Mouse (Mus musculus): ENCODE results near the gene Polr2m.
"Not testable (repeated sequence)": the region's sequence is repeated elsewhere in the genome, so short reads cannot be mapped to it uniquely, and the experiment has no call there.

Polr2m gene

GRCm38 (mm10) chr9:71485475-71486094 is at the start of gene Polr2m:
Gene Polr2m, minus strand, starts transcription at chr9:71485935.
- ATAC-seq (ENCODE audit: insufficient number of reproducible peaks, low FRiP score, low TSS enrichment) = peak; percentile 92

GRCm38 (mm10) chr9:71535036-71535435 is 49.3 kb upstream of the Polr2m start:
- ATAC-seq (ENCODE audit: insufficient number of reproducible peaks, low FRiP score, low TSS enrichment) = no peak

- no peak for ATAC-seq (ENCODE audit: insufficient number of reproducible peaks, low FRiP score, low TSS enrichment)
Observed at GRCm38 (mm10) chr9:71529960-71530359, 44.2 kb upstream of the Polr2m start.

DNA sequence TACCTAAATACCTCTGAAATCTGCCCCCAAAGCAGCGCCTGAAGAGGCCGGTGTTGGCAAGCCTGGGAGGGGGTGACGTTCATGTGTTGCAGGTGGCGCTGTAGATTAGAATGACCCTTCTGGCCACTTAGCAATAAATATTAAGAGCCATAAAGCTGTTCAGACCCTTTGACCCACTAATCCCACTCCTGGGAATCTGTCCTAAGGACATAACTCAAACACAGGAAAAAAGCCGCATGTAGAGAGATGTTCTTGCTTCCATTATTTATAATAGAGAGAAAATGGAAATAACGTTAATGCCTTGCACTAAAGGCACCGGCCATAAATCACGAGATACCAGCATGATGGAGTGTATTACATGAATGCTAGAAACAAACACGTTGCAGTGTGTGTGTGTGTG is 41.7 kb upstream of the Polr2m start:
- no peak for ATAC-seq (ENCODE audit: insufficient number of reproducible peaks, low FRiP score, low TSS enrichment)

GRCm38 (mm10) chr9:71523901-71524300 is 38.2 kb upstream of the Polr2m start:
- no peak for ATAC-seq (ENCODE audit: insufficient number of reproducible peaks, low FRiP score, low TSS enrichment)

DNA sequence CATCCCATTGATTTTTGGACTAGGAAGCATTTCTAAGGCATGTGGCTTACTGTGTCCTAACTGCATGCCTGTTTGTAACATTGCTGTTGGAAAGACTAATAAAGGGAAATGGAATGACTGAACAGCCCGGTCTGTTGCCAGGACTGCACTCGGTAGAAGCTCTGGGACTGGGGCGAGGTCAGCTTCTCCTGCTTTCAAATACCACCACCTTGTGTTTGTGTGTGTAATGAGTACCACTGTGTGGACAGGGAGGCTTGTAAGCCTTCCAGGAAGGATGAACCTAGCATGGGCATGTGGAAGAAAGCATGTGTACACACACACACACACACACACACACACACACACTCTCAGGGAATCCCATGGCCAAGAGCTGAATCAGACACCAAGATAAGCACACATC is 34.1 kb upstream of the Polr2m start:
- ATAC-seq (ENCODE audit: insufficient number of reproducible peaks, low FRiP score, low TSS enrichment) = no peak

GRCm38 (mm10) chr9:71517487-71517886 is 31.8 kb upstream of the Polr2m start:
- ATAC-seq (ENCODE audit: insufficient number of reproducible peaks, low FRiP score, low TSS enrichment) = no peak

DNA sequence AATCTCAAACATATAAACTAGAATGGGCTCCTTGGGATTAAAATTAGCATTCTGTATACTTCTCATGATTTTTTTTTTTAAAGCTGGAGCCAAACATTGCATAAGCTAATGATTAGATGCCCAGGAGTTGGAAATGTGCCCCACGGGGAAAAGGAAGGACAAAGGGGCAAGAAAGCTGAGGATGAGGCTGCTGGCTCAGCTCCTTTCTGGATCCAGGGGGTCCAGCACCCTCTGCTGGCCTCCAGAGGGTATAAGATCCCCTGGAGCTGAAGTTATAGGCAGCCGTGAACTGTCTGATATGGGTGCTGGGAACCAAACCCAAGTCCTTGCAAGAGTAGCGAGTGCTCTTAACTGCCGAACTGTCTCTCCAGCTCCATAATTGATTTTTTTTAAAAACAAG is 30.1 kb upstream of the Polr2m start:
- ATAC-seq (ENCODE audit: insufficient number of reproducible peaks, low FRiP score, low TSS enrichment) = no peak

GRCm38 (mm10) chr9:71513566-71513965 is 27.8 kb upstream of the Polr2m start:
- no peak for ATAC-seq (ENCODE audit: insufficient number of reproducible peaks, low FRiP score, low TSS enrichment)

GRCm38 (mm10) chr9:71512899-71513298 is 27.2 kb upstream of the Polr2m start:
- ATAC-seq (ENCODE audit: insufficient number of reproducible peaks, low FRiP score, low TSS enrichment) = no peak

- ATAC-seq (ENCODE audit: insufficient number of reproducible peaks, low FRiP score, low TSS enrichment) = no peak
Observed at GRCm38 (mm10) chr9:71498391-71499182, 12.9 kb upstream of the Polr2m start.

- no peak for ATAC-seq (ENCODE audit: insufficient number of reproducible peaks, low FRiP score, low TSS enrichment)
Observed at GRCm38 (mm10) chr9:71496637-71497036, 10.9 kb upstream of the Polr2m start.

DNA sequence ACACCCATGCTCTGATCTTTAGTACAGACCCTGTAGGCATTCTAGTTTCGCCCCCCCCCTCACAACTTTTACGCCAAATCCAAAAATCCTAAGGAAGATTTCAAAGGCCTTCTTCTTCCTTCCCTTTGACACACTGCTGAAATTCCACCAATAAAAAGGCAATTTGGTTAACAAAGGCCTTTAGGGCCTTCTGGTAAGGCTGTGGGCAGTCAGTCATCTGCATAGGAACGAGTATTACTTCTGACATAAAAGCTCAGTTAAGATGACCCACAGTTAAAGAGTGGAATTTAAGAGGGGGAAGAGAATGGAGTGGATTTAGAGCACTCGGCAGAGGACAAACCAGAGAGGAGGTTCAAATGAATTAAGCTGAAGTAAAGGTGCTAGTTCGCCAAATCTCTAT is 8.0 kb upstream of the Polr2m start:
- ATAC-seq (ENCODE audit: insufficient number of reproducible peaks, low FRiP score, low TSS enrichment) = no peak

GRCm38 (mm10) chr9:71492296-71493025 is 6.7 kb upstream of the Polr2m start:
- ATAC-seq (ENCODE audit: insufficient number of reproducible peaks, low FRiP score, low TSS enrichment) = no peak

- no peak for ATAC-seq (ENCODE audit: insufficient number of reproducible peaks, low FRiP score, low TSS enrichment)
Observed at GRCm38 (mm10) chr9:71490076-71490475, 4.3 kb upstream of the Polr2m start.

DNA sequence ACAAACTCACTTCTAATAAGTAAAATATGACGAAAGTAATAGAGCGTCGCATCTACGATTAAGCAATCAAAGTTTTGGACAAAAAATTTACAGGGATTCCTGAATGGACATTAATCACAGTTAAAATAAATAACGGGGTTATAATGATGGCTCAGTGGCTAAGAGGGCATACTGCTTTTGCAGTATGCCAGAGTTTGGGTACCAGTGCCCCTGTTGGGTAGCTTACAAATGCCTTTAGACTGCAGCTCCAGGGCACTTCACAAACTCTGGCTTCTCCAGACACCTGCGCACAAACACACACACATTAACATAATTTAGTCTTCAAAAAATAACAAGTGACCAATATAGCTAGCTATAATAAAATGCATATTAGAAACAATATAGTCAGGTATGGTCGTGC is 392 bp upstream of the Polr2m start:
- ATAC-seq (ENCODE audit: insufficient number of reproducible peaks, low FRiP score, low TSS enrichment) = no peak

- no peak for ATAC-seq (ENCODE audit: insufficient number of reproducible peaks, low FRiP score, low TSS enrichment)
Observed at GRCm38 (mm10) chr9:71484871-71485474, 762 bp downstream of the Polr2m start.

DNA sequence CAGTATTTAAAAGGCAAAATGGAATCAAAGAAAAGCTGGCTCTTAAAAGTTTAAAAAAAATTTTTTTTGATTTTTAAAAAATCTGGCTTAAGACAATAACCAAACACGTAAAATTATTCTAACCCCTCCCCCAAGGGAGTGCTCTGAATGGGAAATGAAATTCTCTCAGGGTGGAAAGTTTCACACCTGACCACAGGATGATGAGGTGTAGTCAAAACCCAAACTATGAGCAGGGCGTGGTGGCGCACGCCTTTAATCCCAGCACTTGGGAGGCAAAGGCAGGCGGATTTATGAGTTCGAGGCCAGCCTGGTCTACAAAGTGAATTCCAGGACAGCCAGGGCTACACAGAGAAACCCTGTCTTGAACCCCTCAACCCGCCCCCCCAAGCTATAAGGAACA is 1.9 kb downstream of the Polr2m start:
- ATAC-seq (ENCODE audit: insufficient number of reproducible peaks, low FRiP score, low TSS enrichment) = not testable (repeated sequence)

GRCm38 (mm10) chr9:71480305-71480704 is 5.4 kb downstream of the Polr2m start:
- ATAC-seq (ENCODE audit: insufficient number of reproducible peaks, low FRiP score, low TSS enrichment) = no peak

GRCm38 (mm10) chr9:71479413-71479812 is 6.3 kb downstream of the Polr2m start:
- ATAC-seq (ENCODE audit: insufficient number of reproducible peaks, low FRiP score, low TSS enrichment) = no peak

GRCm38 (mm10) chr9:71478596-71478995 is 7.1 kb downstream of the Polr2m start:
- ATAC-seq (ENCODE audit: insufficient number of reproducible peaks, low FRiP score, low TSS enrichment) = no peak

All from cerebellum, adult (tissue).